Mouse (Mus musculus) brown adipose tissue, adult 24 weeks (tissue): ENCODE data around the gene Prpf6. TPM values are rescaled to one million over a fixed set of nuclear protein-coding genes. Genes with fewer than 3 reads are reported as not detected.
A peak's percentile ranks its signal among the peaks of the same experiment; 100 is the strongest.

ENCODE experiments used
- H3K27ac ChIP-seq: fragments of 200-500 bp; replicated peaks from 2 replicates; pipeline ENCODE4 v1.5.1; 2012; ENCODE audit warnings: low read depth, mild to moderate bottlenecking, low read length
- H3K4me1 ChIP-seq: fragments of 200-500 bp; 2 replicates; pipeline ENCODE4 v1.6.1; 2012; ENCODE audit warnings: low read length, mixed read lengths; ENCODE audit not compliant: control insufficient read depth, insufficient read depth, insufficient read length
- H3K4me3 ChIP-seq: fragments of 200-500 bp; 2 replicates; pipeline ENCODE4 v1.5.1; 2012; ENCODE audit warnings: low read depth, mild to moderate bottlenecking, low read length, moderate library complexity; ENCODE audit not compliant: insufficient read depth
- polyA plus RNA-seq: library from polyadenylated mRNA; stranded (reverse); fragments of >200 nt; gene quantifications from 2 replicates; pipeline ENCODE4 v1.2.4, GENCODE M21; 2012; ENCODE audit not compliant: missing spikeins, insufficient read depth, insufficient read length

Gene Prpf6
- polyA plus RNA-seq, 1 experiment: 23.7 TPM

GRCm38 (mm10) chr2:181574921-181575545 is 16.6 kb upstream of the Prpf6 start:
- Histone ChIP-seq H3K27ac (no peak overlapping the region), H3K4me1 (no peaks in the 10 kb centered on the region), H3K4me3 (no peak overlapping the region)

DNA sequence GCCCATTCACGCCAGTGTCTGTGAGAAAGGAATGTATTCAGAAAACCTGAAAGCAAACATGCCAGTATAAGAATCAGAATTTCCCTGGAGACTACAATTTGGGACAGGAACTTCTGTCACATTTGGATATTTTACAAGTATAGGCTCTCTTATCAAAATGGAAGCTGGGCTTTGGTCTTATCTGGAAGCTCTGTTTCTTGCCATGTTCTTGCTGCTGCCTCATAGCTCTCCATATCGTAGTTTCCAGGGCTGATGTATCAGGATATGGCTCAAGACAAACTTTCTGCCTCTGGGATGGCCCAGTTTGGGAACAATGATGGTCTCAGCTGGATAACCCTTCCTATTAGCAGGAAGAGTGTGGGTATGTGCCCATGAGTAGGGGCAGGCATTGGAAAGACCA is 15.1 kb upstream of the Prpf6 start:
- no peak overlapping the region for H3K4me3 ChIP-seq
- no peaks in the 10 kb centered on the region; the same call in 1 of the 2 replicates for H3K4me1 ChIP-seq
- no peak overlapping the region for H3K27ac ChIP-seq

DNA sequence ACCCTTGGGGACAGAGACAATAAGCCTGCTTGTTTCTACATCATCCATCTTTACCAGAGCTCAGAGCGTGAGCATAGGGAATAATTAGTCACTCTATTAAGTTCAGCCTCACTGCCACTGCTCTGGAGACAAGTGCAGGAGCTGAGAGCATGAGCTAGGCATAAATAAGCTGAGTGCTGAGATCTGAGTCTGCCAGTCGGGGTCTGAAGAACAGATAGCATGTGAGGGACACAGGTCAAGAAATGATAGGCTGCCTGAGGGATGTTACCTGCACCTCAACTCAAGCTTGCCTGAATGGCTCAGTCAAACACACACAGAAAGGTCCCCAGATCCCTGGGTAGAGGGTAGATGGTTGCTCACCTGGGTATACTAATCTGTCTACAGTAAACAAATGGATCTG is 14.5 kb upstream of the Prpf6 start:
- Histone ChIP-seq H3K4me1 (no peaks in the 10 kb centered on the region; the same call in 1 of the 2 replicates), H3K27ac (no peak overlapping the region), H3K4me3 (no peak overlapping the region)

GRCm38 (mm10) chr2:181577981-181578581 is 13.6 kb upstream of the Prpf6 start:
- H3K4me3 ChIP-seq: no peak overlapping the region
- H3K4me1 ChIP-seq: no peaks in the 10 kb centered on the region; the same call in 1 of the 2 replicates
- H3K27ac ChIP-seq: no peak overlapping the region

- Histone ChIP-seq H3K4me1 (no peaks in the 10 kb centered on the region; the same call in 1 of the 2 replicates), H3K4me3 (no peak overlapping the region), H3K27ac (no peak overlapping the region)
These were observed 12.7 kb upstream of the Prpf6 start for GRCm38 (mm10) chr2:181578790-181579618.

DNA sequence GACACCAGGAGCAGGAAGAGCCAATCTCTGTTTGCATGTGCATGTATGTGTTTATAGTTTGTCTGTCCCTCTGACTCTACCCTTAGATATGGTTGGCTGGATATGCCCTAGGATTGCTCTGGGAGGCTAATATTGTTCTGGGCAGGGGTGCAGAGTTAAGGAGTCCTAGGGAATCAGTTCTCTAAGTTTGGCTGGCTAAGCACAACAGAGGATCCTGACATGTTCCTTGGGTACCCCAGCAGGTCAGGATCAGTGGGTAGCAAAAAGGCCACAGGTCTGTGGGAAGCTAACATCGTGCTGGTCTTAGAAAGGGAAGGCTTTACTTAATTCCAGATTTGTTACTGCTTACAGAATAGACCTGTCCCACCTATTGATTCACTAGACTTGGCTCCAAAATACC is 12.0 kb upstream of the Prpf6 start:
- Histone ChIP-seq H3K4me3 (no peak overlapping the region), H3K27ac (no peak overlapping the region), H3K4me1 (no peaks in the 10 kb centered on the region; the same call in 1 of the 2 replicates)

DNA sequence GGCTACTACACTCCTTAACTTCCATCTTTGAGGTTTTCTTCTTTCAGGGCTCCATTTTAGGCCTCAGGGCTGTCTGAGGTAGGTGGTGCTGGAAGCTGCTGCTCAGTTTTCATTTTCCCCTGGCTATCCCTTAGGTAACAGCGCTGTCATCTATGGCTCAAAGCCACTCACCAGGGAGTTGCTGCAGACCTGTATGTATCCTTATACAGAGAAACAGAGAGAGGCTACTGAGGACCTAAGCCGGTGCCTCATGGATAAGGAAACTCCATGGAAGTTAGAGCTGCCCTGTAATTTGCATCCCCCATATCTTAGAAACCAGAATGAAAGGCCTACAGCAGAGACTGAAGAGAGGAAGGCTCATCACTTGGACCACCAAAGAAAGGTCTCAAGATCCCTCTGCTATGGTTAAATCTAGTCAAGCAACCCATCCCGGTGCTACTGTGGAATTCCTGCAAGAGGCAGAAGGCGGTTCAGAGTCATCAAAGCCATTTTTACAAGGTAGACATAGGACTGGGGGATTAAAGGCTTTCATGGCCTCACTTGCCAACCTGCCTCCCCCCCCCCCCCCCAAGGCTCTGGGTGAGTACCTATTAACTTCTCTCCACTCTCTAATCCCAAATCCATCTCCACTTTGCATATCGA is 11.4 kb upstream of the Prpf6 start:
- Histone ChIP-seq H3K4me3 (peak overlapping the region; percentile 76), H3K27ac (peak overlapping the region; percentile 64), H3K4me1 (no peaks in the 10 kb centered on the region; the same call in 1 of the 2 replicates)

DNA sequence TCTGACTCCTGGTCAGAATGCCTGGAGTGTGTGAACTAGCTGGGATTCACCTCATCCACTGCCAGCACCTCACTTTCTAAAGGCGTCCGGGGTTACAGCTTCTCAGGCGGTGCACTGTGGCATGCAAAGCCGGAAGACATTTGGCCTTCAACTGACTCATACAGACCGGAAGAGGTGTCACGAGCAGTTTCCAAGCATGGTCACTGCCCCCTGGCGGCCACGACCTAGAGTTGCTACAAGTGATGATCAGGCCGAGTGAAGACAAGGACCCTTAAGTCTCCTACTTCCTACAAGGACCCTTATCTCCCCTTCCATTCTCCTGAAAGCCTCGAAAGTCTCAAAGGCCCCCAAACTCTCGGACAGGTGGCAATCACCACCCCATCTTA is 10.7 kb upstream of the Prpf6 start:
- Histone ChIP-seq H3K27ac (peak overlapping the region; percentile 76), H3K4me3 (peak overlapping the region; percentile 76)

GRCm38 (mm10) chr2:181581402-181582120 is 10.1 kb upstream of the Prpf6 start:
- no peaks in the 10 kb centered on the region; the same call in 1 of the 2 replicates for H3K4me1 ChIP-seq
- H3K27ac ChIP-seq: peak overlapping the region; percentile 76
- peak overlapping the region; percentile 76 for H3K4me3 ChIP-seq

More for the DNA sequence above, 10.7 kb upstream of the Prpf6 start:
- no peaks in the 10 kb centered on the region; the same call in 1 of the 2 replicates for H3K4me1 ChIP-seq

GRCm38 (mm10) chr2:181582358-181582757 is 9.3 kb upstream of the Prpf6 start:
- Histone ChIP-seq H3K4me3 (no peak overlapping the region), H3K27ac (no peak overlapping the region), H3K4me1 (no peaks in the 10 kb centered on the region; the same call in 1 of the 2 replicates)

GRCm38 (mm10) chr2:181582939-181583338 is 8.7 kb upstream of the Prpf6 start:
- Histone ChIP-seq H3K4me3 (no peak overlapping the region), H3K4me1 (no peaks in the 10 kb centered on the region; the same call in 1 of the 2 replicates), H3K27ac (no peak overlapping the region)

DNA sequence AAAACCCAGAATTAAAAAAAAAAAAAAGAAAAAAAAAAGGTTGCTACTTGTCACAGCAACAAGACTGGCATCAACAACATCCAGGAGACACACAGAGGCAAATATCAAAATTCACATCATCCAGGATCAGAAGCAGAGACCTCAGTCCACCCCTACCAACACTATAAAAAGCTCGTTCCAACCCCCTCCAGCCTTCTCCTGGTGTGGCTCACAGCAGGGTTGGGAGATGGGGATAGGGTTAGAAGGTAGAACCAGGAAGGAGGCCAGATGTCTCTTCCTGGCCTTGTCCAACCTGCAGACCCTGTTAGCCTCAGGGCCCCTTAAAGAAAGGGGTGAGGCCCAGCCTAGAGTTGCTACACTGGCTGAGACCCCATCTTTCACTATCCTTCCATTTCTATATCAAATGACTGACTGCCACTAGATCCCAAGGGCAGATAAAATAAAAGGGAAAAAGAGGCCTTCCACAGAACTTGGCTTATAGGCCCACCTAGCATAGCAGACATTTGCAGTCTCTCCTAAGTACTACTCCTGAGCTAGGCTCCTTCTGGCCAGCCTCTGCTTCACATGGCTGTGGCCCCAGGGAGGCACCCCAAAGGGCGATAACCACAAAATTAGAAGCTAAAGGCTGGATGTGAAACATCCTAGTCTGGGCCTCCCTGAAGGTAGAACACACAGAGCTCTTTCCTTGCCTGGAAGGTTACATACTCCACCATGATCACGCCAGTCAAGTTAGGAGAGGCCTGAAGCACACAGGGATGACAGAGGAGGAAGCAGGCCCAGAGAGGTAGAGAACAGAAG is 8.0 kb upstream of the Prpf6 start:
- no peaks in the 10 kb centered on the region; the same call in 1 of the 2 replicates for H3K4me1 ChIP-seq
- H3K27ac ChIP-seq: no peak overlapping the region
- no peak overlapping the region for H3K4me3 ChIP-seq

- Histone ChIP-seq H3K4me3 (no peak within 1 kb of the TSS), H3K4me1 (no peaks in the 10 kb centered on the region; the same call in 1 of the 2 replicates), H3K27ac (no peak within 1 kb of the TSS)
These were observed 7.2 kb upstream of the Prpf6 start, which contains the start of gene Uckl1 for GRCm38 (mm10) chr2:181584411-181584942. Gene Uckl1, minus strand, starts transcription at chr2:181584892.
